Mouse (Mus musculus) thymus, adult 2 months (tissue): Measurements from ENCODE around the gene Otop2.

Experiments
- CTCF ChIP-seq: fragments of 200-500 bp; IDR thresholded peaks from 2 replicates; pipeline ENCODE4 v1.5.1; 2012; ENCODE audit warnings: mild to moderate bottlenecking, control low read depth, low read length, moderate library complexity, borderline replicate concordance; ENCODE audit not compliant: control insufficient read depth, poor library complexity, insufficient read depth; ENCODE audit errors: extremely low read depth
- POLR2A ChIP-seq: fragments of 200-500 bp; IDR thresholded peaks from 2 replicates; pipeline ENCODE4 v1.6.1; 2012; ENCODE audit warnings: mild to moderate bottlenecking, low read length, control low read depth, moderate library complexity; ENCODE audit not compliant: control insufficient read depth, poor library complexity, insufficient read depth; ENCODE audit errors: extremely low read depth

DNA sequence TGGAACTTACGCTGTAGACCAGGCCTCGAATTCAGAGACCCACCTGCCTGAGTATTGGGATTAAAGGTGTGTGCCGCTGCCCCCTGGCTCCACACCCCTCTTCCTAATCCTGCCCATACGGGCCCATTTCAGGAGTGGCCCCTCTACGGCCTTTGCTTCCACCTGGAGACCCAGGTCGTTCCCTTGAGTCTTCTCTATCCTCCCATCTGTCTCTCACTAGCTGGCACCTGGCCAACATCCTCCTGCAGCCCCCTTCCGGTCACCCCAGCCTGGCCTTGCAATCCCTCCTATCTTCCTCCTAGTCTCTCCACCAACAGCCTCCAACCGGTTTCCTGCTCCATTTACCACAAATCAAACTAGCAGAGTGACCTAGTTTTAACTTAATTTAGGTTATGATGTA, 17.1 kb upstream of the Otop2 start:
- TF ChIP-seq POLR2A (no peak), CTCF (no peak)
